Mouse (Mus musculus): Measurements from ENCODE around the gene Cntn5. TPM values are rescaled to one million over a fixed set of nuclear protein-coding genes. Genes with fewer than 3 reads are reported as not detected.

The Cntn5 gene
- polyA plus RNA-seq, 1 experiment, result not detected

GRCm38 (mm10) chr9:10350909-10351655 is 553.5 kb downstream of the Cntn5 start:
- H3K36me3 ChIP-seq (ENCODE audit: control insufficient read depth, insufficient read depth, low read length), result no peaks in the 10 kb centered on the region
- WGBS, result 87% methylated on average over 4 of the region's 4 CpGs
- H3K4me3 ChIP-seq (ENCODE audit: extremely low read depth, insufficient read depth, insufficient read length), result no peak overlapping the region
- no peaks in the 10 kb centered on the region; the same call in 1 of the 2 replicates for H3K27me3 ChIP-seq (ENCODE audit: control insufficient read depth, insufficient read depth, low read length)
- no peak for TF ChIP-seq POLR2A (IDR thresholded peaks at IDR 0.05; ENCODE audit: low read depth, low read length)
- no peak for TF ChIP-seq CTCF (IDR thresholded peaks at IDR 0.05; ENCODE audit: extremely low read depth, insufficient read depth, insufficient read length, insufficient replicate concordance)
- H3K4me1 ChIP-seq (ENCODE audit: control insufficient read depth, insufficient read depth, insufficient read length), result no peaks in the 10 kb centered on the region
- H3K27ac ChIP-seq (ENCODE audit: insufficient read depth, low read length), result no peak overlapping the region
- no peak for DNase-seq (ENCODE audit: low read depth in 1 of 2, low spot score in 2 of 2)

- no peak for DNase-seq (ENCODE audit: low read depth in 1 of 2, low spot score in 2 of 2)
- H3K27ac ChIP-seq (ENCODE audit: insufficient read depth, low read length), result no peak overlapping the region
- no peaks in the 10 kb centered on the region for H3K36me3 ChIP-seq (ENCODE audit: control insufficient read depth, insufficient read depth, low read length)
- no peak overlapping the region for H3K4me3 ChIP-seq (ENCODE audit: extremely low read depth, insufficient read depth, insufficient read length)
- no peak for TF ChIP-seq CTCF (IDR thresholded peaks at IDR 0.05; ENCODE audit: extremely low read depth, insufficient read depth, insufficient read length, insufficient replicate concordance)
- no peak for TF ChIP-seq POLR2A (IDR thresholded peaks at IDR 0.05; ENCODE audit: low read depth, low read length)
- H3K27me3 ChIP-seq (ENCODE audit: control insufficient read depth, insufficient read depth, low read length), result no peaks in the 10 kb centered on the region
- 89% methylated on average over 11 of the region's 11 CpGs for WGBS
- no peaks in the 10 kb centered on the region for H3K4me1 ChIP-seq (ENCODE audit: control insufficient read depth, insufficient read depth, insufficient read length)
Measured at GRCm38 (mm10) chr9:10348741-10349140, 555.8 kb downstream of the Cntn5 start.

GRCm38 (mm10) chr9:10348222-10348621 is 556.4 kb downstream of the Cntn5 start:
- Histone ChIP-seq H3K27ac (ENCODE audit: insufficient read depth, low read length) (no peak overlapping the region), H3K36me3 (ENCODE audit: control insufficient read depth, insufficient read depth, low read length) (no peaks in the 10 kb centered on the region), H3K4me1 (ENCODE audit: control insufficient read depth, insufficient read depth, insufficient read length) (no peaks in the 10 kb centered on the region), H3K4me3 (ENCODE audit: extremely low read depth, insufficient read depth, insufficient read length) (no peak overlapping the region), H3K27me3 (ENCODE audit: control insufficient read depth, insufficient read depth, low read length) (no peaks in the 10 kb centered on the region)
- TF ChIP-seq CTCF (IDR thresholded peaks at IDR 0.05; ENCODE audit: extremely low read depth, insufficient read depth, insufficient read length, insufficient replicate concordance), result no peak
- TF ChIP-seq POLR2A (IDR thresholded peaks at IDR 0.05; ENCODE audit: low read depth, low read length), result no peak
- 74% methylated on average over 4 of the region's 4 CpGs for whole genome bisulfite sequencing
- DNase-seq (ENCODE audit: low read depth in 1 of 2, low spot score in 2 of 2), result no peak

GRCm38 (mm10) chr9:10340751-10341150 is 563.8 kb downstream of the Cntn5 start:
- H3K4me1 ChIP-seq (ENCODE audit: control insufficient read depth, insufficient read depth, insufficient read length), result no peaks in the 10 kb centered on the region
- H3K36me3 ChIP-seq (ENCODE audit: control insufficient read depth, insufficient read depth, low read length), result no peaks in the 10 kb centered on the region
- no peak for DNase-seq (ENCODE audit: low read depth in 1 of 2, low spot score in 2 of 2)
- H3K27ac ChIP-seq (ENCODE audit: insufficient read depth, low read length), result no peak overlapping the region
- no peaks in the 10 kb centered on the region for H3K27me3 ChIP-seq (ENCODE audit: control insufficient read depth, insufficient read depth, low read length)
- TF ChIP-seq POLR2A (IDR thresholded peaks at IDR 0.05; ENCODE audit: low read depth, low read length), result no peak
- no peak for TF ChIP-seq CTCF (IDR thresholded peaks at IDR 0.05; ENCODE audit: extremely low read depth, insufficient read depth, insufficient read length, insufficient replicate concordance)
- H3K4me3 ChIP-seq (ENCODE audit: extremely low read depth, insufficient read depth, insufficient read length), result no peak overlapping the region

GRCm38 (mm10) chr9:10339716-10340115 is 564.9 kb downstream of the Cntn5 start:
- TF ChIP-seq POLR2A (IDR thresholded peaks at IDR 0.05; ENCODE audit: low read depth, low read length), result no peak
- TF ChIP-seq CTCF (IDR thresholded peaks at IDR 0.05; ENCODE audit: extremely low read depth, insufficient read depth, insufficient read length, insufficient replicate concordance), result no peak
- H3K27ac ChIP-seq (ENCODE audit: insufficient read depth, low read length), result no peak overlapping the region
- H3K36me3 ChIP-seq (ENCODE audit: control insufficient read depth, insufficient read depth, low read length), result no peaks in the 10 kb centered on the region
- no peak overlapping the region for H3K4me3 ChIP-seq (ENCODE audit: extremely low read depth, insufficient read depth, insufficient read length)
- no peak for DNase-seq (ENCODE audit: low read depth in 1 of 2, low spot score in 2 of 2)
- WGBS, result 86% methylated on average over 1 of the region's 1 CpGs
- no peaks in the 10 kb centered on the region for H3K4me1 ChIP-seq (ENCODE audit: control insufficient read depth, insufficient read depth, insufficient read length)
- no peaks in the 10 kb centered on the region for H3K27me3 ChIP-seq (ENCODE audit: control insufficient read depth, insufficient read depth, low read length)

- 49% methylated on average over 7 of the region's 7 CpGs for WGBS
- TF ChIP-seq POLR2A (IDR thresholded peaks at IDR 0.05; ENCODE audit: low read depth, low read length), result no peak
- no peak for TF ChIP-seq CTCF (IDR thresholded peaks at IDR 0.05; ENCODE audit: extremely low read depth, insufficient read depth, insufficient read length, insufficient replicate concordance)
Measured at GRCm38 (mm10) chr9:10324697-10325368, 579.7 kb downstream of the Cntn5 start.

GRCm38 (mm10) chr9:10269342-10269741 is 635.2 kb downstream of the Cntn5 start:
- Histone ChIP-seq H3K36me3 (ENCODE audit: control insufficient read depth, insufficient read depth, low read length) (no peaks in the 10 kb centered on the region), H3K4me1 (ENCODE audit: control insufficient read depth, insufficient read depth, insufficient read length) (no peaks in the 10 kb centered on the region), H3K27ac (ENCODE audit: insufficient read depth, low read length) (no peak overlapping the region), H3K4me3 (ENCODE audit: extremely low read depth, insufficient read depth, insufficient read length) (no peak overlapping the region), H3K27me3 (ENCODE audit: control insufficient read depth, insufficient read depth, low read length) (no peaks in the 10 kb centered on the region)
- no peak for DNase-seq (ENCODE audit: low read depth in 1 of 2, low spot score in 2 of 2)
- 61% methylated on average over 2 of the region's 2 CpGs for WGBS
- TF ChIP-seq CTCF (IDR thresholded peaks at IDR 0.05; ENCODE audit: extremely low read depth, insufficient read depth, insufficient read length, insufficient replicate concordance), result no peak
- no peak for TF ChIP-seq POLR2A (IDR thresholded peaks at IDR 0.05; ENCODE audit: low read depth, low read length)

More at GRCm38 (mm10) chr9:10324697-10325368, 579.7 kb downstream of the Cntn5 start:
- no peaks in the 10 kb centered on the region for H3K27me3 ChIP-seq (ENCODE audit: control insufficient read depth, insufficient read depth, low read length)
- no peaks in the 10 kb centered on the region for H3K36me3 ChIP-seq (ENCODE audit: control insufficient read depth, insufficient read depth, low read length)
- no peaks in the 10 kb centered on the region for H3K4me1 ChIP-seq (ENCODE audit: control insufficient read depth, insufficient read depth, insufficient read length)
- H3K27ac ChIP-seq (ENCODE audit: insufficient read depth, low read length), result no peak overlapping the region
- H3K4me3 ChIP-seq (ENCODE audit: extremely low read depth, insufficient read depth, insufficient read length), result no peak overlapping the region
- DNase-seq (ENCODE audit: low read depth in 1 of 2, low spot score in 2 of 2), result no peak

Data from spleen, adult 2 months (tissue).